Mouse (Mus musculus) MEL (cell line): ENCODE data around the gene Prex1.

Source experiments
- CHD2 ChIP-seq: IDR thresholded peaks from 2 replicates; pipeline ENCODE4 v1.6.1; 2011; ENCODE audit warnings: low read length, improper control_type of control experiment
- CTCF ChIP-seq, 3 experiments: IDR thresholded peaks in 2 of 3; conservative IDR thresholded peaks in 1 of 3; 2 replicates each; pipeline ENCODE4 v1.5.1; 2011 to 2012; ENCODE audit warnings: low read length in 3 of 3, low read depth in 2 of 3, mild to moderate bottlenecking in 2 of 3, improper control_type of control experiment in 1 of 3, inconsistent platforms in 1 of 3, mixed read lengths in 1 of 3, moderate library complexity in 1 of 3; ENCODE audit not compliant: control insufficient read depth in 1 of 3, insufficient read depth in 1 of 3, poor library complexity in 1 of 3, severe bottlenecking in 1 of 3
- ETS1 ChIP-seq: IDR thresholded peaks from 2 replicates; pipeline ENCODE4 v1.6.1; 2012; ENCODE audit warnings: low read depth, mild to moderate bottlenecking, inconsistent platforms, low read length, improper control_type of control experiment, moderate library complexity
- GATA1 ChIP-seq: IDR thresholded peaks from 2 replicates; pipeline ENCODE4 v1.6.1; 2011; ENCODE audit warnings: low read depth, low read length, improper control_type of control experiment
- HCFC1 ChIP-seq: IDR thresholded peaks from 2 replicates; pipeline ENCODE4 v1.6.1; 2012; ENCODE audit warnings: low read depth, mild to moderate bottlenecking, inconsistent platforms, low read length, improper control_type of control experiment, moderate library complexity
- MYB ChIP-seq: IDR thresholded peaks from 2 replicates; pipeline ENCODE4 v1.6.1; 2011; ENCODE audit warnings: mild to moderate bottlenecking, low read depth, low read length, improper control_type of control experiment
- MYC ChIP-seq: IDR thresholded peaks from 2 replicates; pipeline ENCODE4 v1.6.1; 2011; ENCODE audit warnings: low read depth, mild to moderate bottlenecking, low read length, improper control_type of control experiment, moderate library complexity
- NELFE ChIP-seq: IDR thresholded peaks from 2 replicates; pipeline ENCODE4 v1.6.1; 2011; ENCODE audit warnings: low read depth, low read length, improper control_type of control experiment
- POLR2A ChIP-seq, 2 experiments: IDR thresholded peaks; 2 replicates each; pipeline ENCODE4 v1.6.1; 2011 to 2012; ENCODE audit warnings: low read length in 2 of 2, mild to moderate bottlenecking in 2 of 2, control low read depth in 1 of 2, improper control_type of control experiment in 1 of 2, low read depth in 1 of 2, moderate library complexity in 1 of 2; ENCODE audit not compliant: control insufficient read depth in 1 of 2, insufficient read depth in 1 of 2, poor library complexity in 1 of 2
- POLR2AphosphoS2 ChIP-seq: IDR thresholded peaks from 2 replicates; pipeline ENCODE4 v1.6.1; 2011; ENCODE audit warnings: low read length, improper control_type of control experiment
- RAD21 ChIP-seq: IDR thresholded peaks from 2 replicates; pipeline ENCODE4 v1.6.1; 2011; ENCODE audit warnings: mild to moderate bottlenecking, low read depth, low read length, improper control_type of control experiment
- USF2 ChIP-seq, 2 experiments: IDR thresholded peaks; 2 replicates each; pipeline ENCODE4 v1.6.1; 2011 to 2012; ENCODE audit warnings: improper control_type of control experiment in 2 of 2, low read length in 2 of 2, borderline replicate concordance in 1 of 2, inconsistent platforms in 1 of 2, low read depth in 1 of 2, mild to moderate bottlenecking in 1 of 2; ENCODE audit not compliant: insufficient read depth in 1 of 2
- ZC3H11A ChIP-seq: IDR thresholded peaks from 2 replicates; pipeline ENCODE4 v1.6.1; 2012; ENCODE audit warnings: low read depth, mild to moderate bottlenecking, inconsistent platforms, low read length, improper control_type of control experiment
- ZNF384 ChIP-seq: IDR thresholded peaks from 2 replicates; pipeline ENCODE4 v1.6.1; 2012; ENCODE audit warnings: low read depth, mild to moderate bottlenecking, inconsistent platforms, low read length, improper control_type of control experiment

DNA sequence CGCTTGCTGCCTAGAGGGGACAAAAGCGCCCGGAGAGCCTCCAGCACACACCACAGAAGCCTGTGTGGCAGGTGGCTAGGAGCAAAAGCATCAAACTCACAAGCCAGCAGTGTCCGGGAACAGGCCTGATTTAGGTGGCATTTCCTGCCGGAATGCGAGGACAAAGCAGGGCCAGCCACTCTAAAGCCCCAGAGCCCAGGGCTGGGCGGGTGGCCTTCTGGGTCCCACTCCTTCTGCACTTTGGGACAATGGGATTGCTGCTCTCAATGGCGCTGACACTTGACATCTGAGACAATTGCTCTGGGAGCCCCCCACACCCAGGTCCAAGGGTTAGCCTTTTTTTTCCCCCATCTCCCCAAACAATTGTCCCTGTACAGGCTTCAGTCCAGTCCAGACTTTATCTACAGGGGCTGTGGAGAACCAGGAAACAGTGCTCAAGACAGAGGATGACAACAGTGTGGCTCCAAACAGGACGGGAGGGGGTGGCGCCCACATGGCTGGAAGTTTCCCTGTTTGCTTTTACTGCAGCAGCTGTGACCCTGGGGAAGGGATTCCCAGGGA, 56.1 kb downstream of the Prex1 start:
- TF ChIP-seq NELFE, result no peak
- TF ChIP-seq POLR2AphosphoS2, result no peak
- TF ChIP-seq MYC, result no peak
- no peak for TF ChIP-seq ZNF384
- no peak for TF ChIP-seq CTCF (IDR thresholded peaks at IDR 0.05 in 2 of 3, conservative IDR thresholded peaks at IDR 0.05 in 1 of 3; ENCODE audit: control insufficient read depth in 1 of 3, insufficient read depth in 1 of 3, low read depth in 2 of 3, low read length in 3 of 3, poor library complexity in 1 of 3, severe bottlenecking in 1 of 3)
- TF ChIP-seq USF2 (IDR thresholded peaks at IDR 0.05; ENCODE audit: borderline replicate concordance in 1 of 2, insufficient read depth in 1 of 2, low read depth in 1 of 2, low read length in 2 of 2), result no peak
- no peak for TF ChIP-seq POLR2A (IDR thresholded peaks at IDR 0.05; ENCODE audit: control insufficient read depth in 1 of 2, insufficient read depth in 1 of 2, low read depth in 1 of 2, low read length in 2 of 2, poor library complexity in 1 of 2)
- TF ChIP-seq HCFC1, result no peak
- TF ChIP-seq GATA1, result no peak
- no peak for TF ChIP-seq CHD2
- no peak for TF ChIP-seq MYB
- TF ChIP-seq RAD21, result no peak
- no peak for TF ChIP-seq ZC3H11A
- TF ChIP-seq ETS1, result no peak
